ENCODE assay signal across 8 mouse cellular contexts in the genomic region with DNA sequence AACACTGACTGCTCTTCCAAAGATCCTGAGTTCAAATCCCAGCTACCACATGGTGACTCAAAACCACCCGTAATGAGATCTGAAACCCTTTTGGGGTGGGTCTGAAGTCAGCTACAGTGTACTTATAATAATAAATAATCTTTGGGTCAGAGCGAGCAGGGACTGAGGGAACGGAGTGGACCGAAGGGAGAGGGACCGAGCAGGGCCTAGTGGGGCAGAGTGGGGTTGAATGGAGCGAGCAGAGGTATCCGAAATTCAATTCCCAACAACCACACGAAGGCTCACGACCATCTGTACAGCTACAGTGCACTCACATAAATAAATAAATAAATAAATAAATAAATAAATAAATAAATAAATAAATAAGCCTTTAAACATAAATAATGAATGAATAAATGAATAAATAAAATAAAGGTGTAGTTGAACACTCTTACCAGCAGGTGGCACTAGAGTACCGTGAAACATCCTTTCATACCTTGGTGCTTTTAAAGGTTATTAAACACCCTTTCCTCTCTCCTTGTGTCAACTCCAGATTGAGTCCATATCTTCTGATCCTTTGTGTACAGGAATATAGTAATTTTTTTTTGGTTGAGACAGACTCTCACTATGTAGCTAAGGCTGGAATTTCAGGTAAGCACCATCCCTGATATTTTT. TPM values are rescaled to one million over a fixed set of nuclear protein-coding genes. Genes with fewer than 3 reads are reported as not detected.
DNase-seq lines count a peak whose midpoint lies in the region; ATAC-seq and TF ChIP-seq lines count a peak whose summit lies in the region.

No protein-coding gene starts in this region.

- no peaks in the 10 kb centered on the region for H3K27me3 ChIP-seq in G1E (ENCODE audit: insufficient read depth, low read length)

- TF ChIP-seq CTCF in G1E (IDR thresholded peaks at IDR 0.05; ENCODE audit: low read depth, low read length): 0 out of 2 replicates have a peak, but pooled peaks have one; percentile 34

- peaks cover 23% of the 10 kb centered on the region for H3K4me1 ChIP-seq in G1E (ENCODE audit: insufficient read depth, low read depth, low read length)

- no peak overlapping the region for H3K4me3 ChIP-seq in G1E (ENCODE audit: low read depth, low read length)

- H3K36me3 ChIP-seq in G1E (replicated peaks): no peaks in the 10 kb centered on the region

- H3K9me3 ChIP-seq in G1E (replicated peaks): no peaks in the 10 kb centered on the region

- no peak for ATAC-seq in G1E (ENCODE audit: extremely low read depth, insufficient number of reproducible peaks, low FRiP score, poor library complexity, severe bottlenecking)
- no peak for ATAC-seq in megakaryocyte-erythroid progenitor cell, adult 5-6 weeks (replicated peaks; ENCODE audit: low FRiP score, low TSS enrichment, poor library complexity, severe bottlenecking)

- peak; percentile 37 for DNase-seq in kidney, postnatal 14 days
- no peak for DNase-seq in kidney, adult 11 months
- DNase-seq in G1E (ENCODE audit: low spot score): peak; percentile 14
- peak; percentile 60 for DNase-seq in c-Kit-negative CD71-positive TER-119-positive erythroid progenitor cells, embryonic 14.5 days (ENCODE audit: low read depth, low spot score)
- DNase-seq in heart, postnatal 4 days: peak; percentile 37
- peak; percentile 87 for DNase-seq in retina, embryonic 14.5 days (ENCODE audit: low spot score)
- DNase-seq in urinary bladder, postnatal 36 days (ENCODE audit: low spot score in 2 of 2): no peak

RNA-seq across cellular contexts. Expression of gene Zfp78, which starts 4.0 kb away (rescaled TPM):
- total RNA-seq in G1E (2014; fragmentation: Nextera tagmentation) (0.83 and 8.5 TPM in 2 replicates), G1E (2017) (2.3 and 2.5 TPM in 2 replicates)
- polyA plus RNA-seq in G1E (2012): 0.03 and 0.12 TPM in 2 replicates
- 1 to 10 TPM; 1.5 to 2.4 TPM for total RNA-seq in heart, postnatal 4 days (2021)
- 2.8 and 7.0 TPM in 2 replicates for total RNA-seq in megakaryocyte-erythroid progenitor cell, adult 5-6 weeks (2014; fragmentation: Nextera tagmentation)
- total RNA-seq in megakaryocyte-erythroid progenitor cell, adult 5-6 weeks (2017): 3.6 and 3.7 TPM in 2 replicates

RNA-seq across cellular contexts. Expression of gene Gm3854, which starts 15.5 kb away (rescaled TPM):
- not detected in 2 replicates for total RNA-seq in G1E (2014; fragmentation: Nextera tagmentation)
- 0.05 and 0.12 TPM in 2 replicates for total RNA-seq in G1E (2017)
- polyA plus RNA-seq in G1E (2012): not detected in 2 replicates
- under 1 TPM; 0.24 to 0.38 TPM for total RNA-seq in heart, postnatal 4 days (2021)
- 0.11 and 0.87 TPM in 2 replicates for total RNA-seq in megakaryocyte-erythroid progenitor cell, adult 5-6 weeks (2014; fragmentation: Nextera tagmentation)
- 0.30 and 1.1 TPM in 2 replicates for total RNA-seq in megakaryocyte-erythroid progenitor cell, adult 5-6 weeks (2017)

RNA-seq across cellular contexts. Expression of gene Zfp28, which starts 24.0 kb away (rescaled TPM):
- total RNA-seq in G1E (2014; fragmentation: Nextera tagmentation) (2.1 and 5.8 TPM in 2 replicates), G1E (2017) (1.8 and 2.6 TPM in 2 replicates)
- 0.46 and 0.63 TPM in 2 replicates for polyA plus RNA-seq in G1E (2012)
- 1 to 10 TPM; 6.3 to 8.3 TPM for total RNA-seq in heart, postnatal 4 days (2021)
- total RNA-seq in megakaryocyte-erythroid progenitor cell, adult 5-6 weeks (2014; fragmentation: Nextera tagmentation): 0.49 and 1.4 TPM in 2 replicates
- total RNA-seq in megakaryocyte-erythroid progenitor cell, adult 5-6 weeks (2017): 0.89 and 6.2 TPM in 2 replicates

RNA-seq across cellular contexts. Expression of gene Zfp583, which starts 28.0 kb away (rescaled TPM):
- total RNA-seq in G1E (2014; fragmentation: Nextera tagmentation) (1.2 and 3.1 TPM in 2 replicates), G1E (2017) (0.49 and 0.64 TPM in 2 replicates)
- polyA plus RNA-seq in G1E (2012): 0.29 and 0.38 TPM in 2 replicates
- total RNA-seq in heart, postnatal 4 days (2021): 1 to 10 TPM; 1.8 to 2.5 TPM
- total RNA-seq in megakaryocyte-erythroid progenitor cell, adult 5-6 weeks (2014; fragmentation: Nextera tagmentation): 2.8 and 5.2 TPM in 2 replicates
- 2.5 and 6.4 TPM in 2 replicates for total RNA-seq in megakaryocyte-erythroid progenitor cell, adult 5-6 weeks (2017)

RNA-seq across cellular contexts. Expression of gene Smim17, which starts 39.5 kb away (rescaled TPM):
- total RNA-seq in G1E (2014; fragmentation: Nextera tagmentation) (1.5 TPM in 1 of 2 replicates, not detected in the other), G1E (2017) (not detected in 2 replicates)
- polyA plus RNA-seq in G1E (2012): not detected in 2 replicates
- total RNA-seq in heart, postnatal 4 days (2021): not detected
- total RNA-seq in megakaryocyte-erythroid progenitor cell, adult 5-6 weeks (2014; fragmentation: Nextera tagmentation): not detected in 2 replicates
- not detected in 2 replicates for total RNA-seq in megakaryocyte-erythroid progenitor cell, adult 5-6 weeks (2017)

Comparison
In these comparisons a context has a peak if more than half of its experiments do, and no peak if none do; other contexts are left out.
1. DNase-seq: peak in kidney, postnatal 14 days (single experiment), G1E (single experiment), c-Kit-negative CD71-positive TER-119-positive erythroid progenitor cells, embryonic 14.5 days (single experiment), heart, postnatal 4 days (single experiment) and retina, embryonic 14.5 days (single experiment); none in kidney, adult 11 months (single experiment) and urinary bladder, postnatal 36 days (0 of 2).